Mouse (Mus musculus): ENCODE measurements around the gene Fam43a. TPM values are rescaled to one million over a fixed set of nuclear protein-coding genes. Genes with fewer than 3 reads are reported as not detected.

Gene Fam43a
- polyA plus RNA-seq (2014; fragmentation: Nextera tagmentation; extraction: Ambion mirVana), result 4.3 and 6.8 TPM in 2 replicates

GRCm38 (mm10) chr16:30599491-30600268 lies at the start of gene Fam43a:
TSS of gene Fam43a (plus strand) at chr16:30599723.
- ATAC-seq (ENCODE audit: insufficient number of reproducible peaks, low FRiP score, low TSS enrichment, low read depth) (0 out of 2 replicates have a peak, but pooled peaks have one; percentile 44), DNase-seq (ENCODE audit: low spot score) (peak; percentile 87)
- under 1% methylated on average over 58 of the region's 63 CpGs for WGBS
- Histone ChIP-seq H3K36me3 (ENCODE audit: control insufficient read depth, insufficient read depth, low read length) (no peaks in the 10 kb centered on the region), H3K9me3 (ENCODE audit: control insufficient read depth, low read length) (no peaks in the 10 kb centered on the region), H3K9ac (ENCODE audit: low read length) (peak within 1 kb of the TSS; percentile 66), H3K4me2 (ENCODE audit: low read depth, severe bottlenecking) (peak within 1 kb of the TSS; percentile 95), H3K4me3 (ENCODE audit: low read depth, low read length) (peak within 1 kb of the TSS; percentile 57), H3K27ac (replicated peaks; ENCODE audit: low read depth, low read length) (no peak within 1 kb of the TSS), H3K4me1 (ENCODE audit: control insufficient read depth, insufficient read depth, low read length) (peaks cover 30% of the 10 kb centered on the region), H3K27me3 (ENCODE audit: control insufficient read depth, insufficient read depth, low read length) (peaks cover 5% of the 10 kb centered on the region; the same call in 1 of the 2 replicates)

- DNase-seq (ENCODE audit: low spot score) (peak; percentile 91), ATAC-seq (ENCODE audit: insufficient number of reproducible peaks, low FRiP score, low TSS enrichment, low read depth) (peak; percentile 85)
- H3K4me3 ChIP-seq (ENCODE audit: low read depth, low read length), result peak overlapping the region; percentile 63
- H3K9ac ChIP-seq (ENCODE audit: low read length), result peak overlapping the region; percentile 96
- peaks cover 6% of the 10 kb centered on the region for H3K36me3 ChIP-seq (ENCODE audit: control insufficient read depth, insufficient read depth, low read length)
- no peak overlapping the region for H3K27ac ChIP-seq (replicated peaks; ENCODE audit: low read depth, low read length)
- no peaks in the 10 kb centered on the region for H3K9me3 ChIP-seq (ENCODE audit: control insufficient read depth, low read length)
- no peaks in the 10 kb centered on the region for H3K4me1 ChIP-seq (ENCODE audit: control insufficient read depth, insufficient read depth, low read length)
- no peaks in the 10 kb centered on the region for H3K27me3 ChIP-seq (ENCODE audit: control insufficient read depth, insufficient read depth, low read length)
- H3K4me2 ChIP-seq (ENCODE audit: low read depth, severe bottlenecking), result peak overlapping the region; percentile 70
- under 1% methylated on average over 63 of the region's 63 CpGs for WGBS
These were observed 49.4 kb upstream of the Fam43a start for GRCm38 (mm10) chr16:30549966-30550747.

GRCm38 (mm10) chr16:30550748-30551192 lies 48.8 kb upstream of the Fam43a start, which contains the start of gene Tmem44:
TSS of gene Tmem44 (minus strand) at chr16:30550842.
- Histone ChIP-seq H3K4me2 (ENCODE audit: low read depth, severe bottlenecking) (peak within 1 kb of the TSS; percentile 70), H3K4me3 (ENCODE audit: low read depth, low read length) (peak within 1 kb of the TSS; percentile 63), H3K9ac (ENCODE audit: low read length) (peak within 1 kb of the TSS; percentile 96), H3K27ac (replicated peaks; ENCODE audit: low read depth, low read length) (no peak within 1 kb of the TSS), H3K4me1 (ENCODE audit: control insufficient read depth, insufficient read depth, low read length) (no peaks in the 10 kb centered on the region), H3K9me3 (ENCODE audit: control insufficient read depth, low read length) (no peaks in the 10 kb centered on the region), H3K27me3 (ENCODE audit: control insufficient read depth, insufficient read depth, low read length) (no peaks in the 10 kb centered on the region), H3K36me3 (ENCODE audit: control insufficient read depth, insufficient read depth, low read length) (peaks cover 6% of the 10 kb centered on the region)
- ATAC-seq (ENCODE audit: insufficient number of reproducible peaks, low FRiP score, low TSS enrichment, low read depth) (peak; percentile 23; the same call in 1 of the 2 replicates), DNase-seq (ENCODE audit: low spot score) (no peak)
- WGBS, result 8% methylated on average over 14 of the region's 14 CpGs

- 54% methylated on average over 11 of the region's 11 CpGs for WGBS
- Histone ChIP-seq H3K9me3 (ENCODE audit: control insufficient read depth, low read length) (no peaks in the 10 kb centered on the region), H3K27ac (replicated peaks; ENCODE audit: low read depth, low read length) (no peak overlapping the region), H3K9ac (ENCODE audit: low read length) (no peak overlapping the region), H3K4me2 (ENCODE audit: low read depth, severe bottlenecking) (no peak overlapping the region), H3K36me3 (ENCODE audit: control insufficient read depth, insufficient read depth, low read length) (no peaks in the 10 kb centered on the region), H3K4me1 (ENCODE audit: control insufficient read depth, insufficient read depth, low read length) (no peaks in the 10 kb centered on the region), H3K27me3 (ENCODE audit: control insufficient read depth, insufficient read depth, low read length) (no peaks in the 10 kb centered on the region), H3K4me3 (ENCODE audit: low read depth, low read length) (no peak overlapping the region)
- DNase-seq (ENCODE audit: low spot score) (no peak), ATAC-seq (ENCODE audit: insufficient number of reproducible peaks, low FRiP score, low TSS enrichment, low read depth) (no peak)
These were observed 46.7 kb upstream of the Fam43a start for GRCm38 (mm10) chr16:30552621-30553338.

GRCm38 (mm10) chr16:30554109-30554508 lies 45.4 kb upstream of the Fam43a start:
- Histone ChIP-seq H3K9ac (ENCODE audit: low read length) (no peak overlapping the region), H3K27me3 (ENCODE audit: control insufficient read depth, insufficient read depth, low read length) (no peaks in the 10 kb centered on the region), H3K27ac (replicated peaks; ENCODE audit: low read depth, low read length) (no peak overlapping the region), H3K4me1 (ENCODE audit: control insufficient read depth, insufficient read depth, low read length) (no peaks in the 10 kb centered on the region), H3K9me3 (ENCODE audit: control insufficient read depth, low read length) (no peaks in the 10 kb centered on the region), H3K36me3 (ENCODE audit: control insufficient read depth, insufficient read depth, low read length) (no peaks in the 10 kb centered on the region), H3K4me2 (ENCODE audit: low read depth, severe bottlenecking) (no peak overlapping the region), H3K4me3 (ENCODE audit: low read depth, low read length) (no peak overlapping the region)
- 97% methylated on average over 8 of the region's 8 CpGs for WGBS
- DNase-seq (ENCODE audit: low spot score) (no peak), ATAC-seq (ENCODE audit: insufficient number of reproducible peaks, low FRiP score, low TSS enrichment, low read depth) (no peak)

- 93% methylated on average over 5 of the region's 5 CpGs for WGBS
These were observed 40.1 kb upstream of the Fam43a start for GRCm38 (mm10) chr16:30559312-30559992.

GRCm38 (mm10) chr16:30560601-30561000 lies 38.9 kb upstream of the Fam43a start:
- Histone ChIP-seq H3K9me3 (ENCODE audit: control insufficient read depth, low read length) (no peaks in the 10 kb centered on the region), H3K36me3 (ENCODE audit: control insufficient read depth, insufficient read depth, low read length) (peaks cover 36% of the 10 kb centered on the region), H3K27me3 (ENCODE audit: control insufficient read depth, insufficient read depth, low read length) (no peaks in the 10 kb centered on the region), H3K4me2 (ENCODE audit: low read depth, severe bottlenecking) (no peak overlapping the region), H3K9ac (ENCODE audit: low read length) (no peak overlapping the region), H3K4me1 (ENCODE audit: control insufficient read depth, insufficient read depth, low read length) (no peaks in the 10 kb centered on the region), H3K4me3 (ENCODE audit: low read depth, low read length) (no peak overlapping the region), H3K27ac (replicated peaks; ENCODE audit: low read depth, low read length) (no peak overlapping the region)
- WGBS, result 95% methylated on average over 4 of the region's 4 CpGs
- no peak for ATAC-seq (ENCODE audit: insufficient number of reproducible peaks, low FRiP score, low TSS enrichment, low read depth)
- DNase-seq (ENCODE audit: low spot score), result no peak

More at GRCm38 (mm10) chr16:30559312-30559992, 40.1 kb upstream of the Fam43a start:
- Histone ChIP-seq H3K4me3 (ENCODE audit: low read depth, low read length) (no peak overlapping the region), H3K36me3 (ENCODE audit: control insufficient read depth, insufficient read depth, low read length) (peaks cover 31% of the 10 kb centered on the region), H3K4me1 (ENCODE audit: control insufficient read depth, insufficient read depth, low read length) (no peaks in the 10 kb centered on the region), H3K27ac (replicated peaks; ENCODE audit: low read depth, low read length) (no peak overlapping the region), H3K27me3 (ENCODE audit: control insufficient read depth, insufficient read depth, low read length) (no peaks in the 10 kb centered on the region), H3K9ac (ENCODE audit: low read length) (no peak overlapping the region), H3K4me2 (ENCODE audit: low read depth, severe bottlenecking) (no peak overlapping the region), H3K9me3 (ENCODE audit: control insufficient read depth, low read length) (no peaks in the 10 kb centered on the region)
- no peak for ATAC-seq (ENCODE audit: insufficient number of reproducible peaks, low FRiP score, low TSS enrichment, low read depth)
- DNase-seq (ENCODE audit: low spot score), result no peak

Measured in limb, embryonic 11.5 days (tissue).